Mouse (Mus musculus) C2C12 (cell line): ENCODE measurements around the gene 4930503B20Rik. TPM values are rescaled to one million over a fixed set of nuclear protein-coding genes. Genes with fewer than 3 reads are reported as not detected.

Experiments used
- H3K27me3 ChIP-seq: one replicate; pipeline ENCODE4 v1.6.1; 2011; ENCODE audit not compliant: control insufficient read depth, insufficient read depth, insufficient read length
- H3K36me3 ChIP-seq: one replicate; pipeline ENCODE4 v1.6.1; 2011; ENCODE audit not compliant: control insufficient read depth, insufficient read depth
- H3K4me3 ChIP-seq: one replicate; pipeline ENCODE4 v1.5.1; 2011; ENCODE audit warnings: mild to moderate bottlenecking, control low read depth; ENCODE audit not compliant: poor library complexity, insufficient read depth, severe bottlenecking
- H3K79me2 ChIP-seq: one replicate; pipeline ENCODE4 v1.6.1; 2011; ENCODE audit not compliant: control insufficient read depth, insufficient read depth
- H3K79me3 ChIP-seq: one replicate; pipeline ENCODE4 v1.6.1; 2011; ENCODE audit warnings: low read depth, control low read depth
- H3ac ChIP-seq: one replicate; pipeline ENCODE3; 2011; ENCODE audit warnings: low read depth; ENCODE audit not compliant: control insufficient read depth, insufficient read length
- CEBPB ChIP-seq: IDR thresholded peaks from one replicate; pipeline ENCODE4 v1.6.1; 2011; ENCODE audit warnings: low read depth, mild to moderate bottlenecking, control low read depth, moderate library complexity
- CTCF ChIP-seq: IDR thresholded peaks from one replicate; pipeline ENCODE4 v1.5.1; 2011; ENCODE audit not compliant: control insufficient read depth, insufficient read depth, insufficient read length
- FOSL1 ChIP-seq: IDR thresholded peaks from one replicate; pipeline ENCODE4 v1.8.0; 2011; ENCODE audit warnings: mild to moderate bottlenecking, low read length; ENCODE audit not compliant: poor library complexity, insufficient read depth, severe bottlenecking
- MAX ChIP-seq: IDR thresholded peaks from one replicate; pipeline ENCODE4 v1.6.1; 2011; ENCODE audit warnings: mild to moderate bottlenecking, control low read depth
- MYOD1 ChIP-seq: IDR thresholded peaks from one replicate; pipeline ENCODE4 v1.6.1; 2011; ENCODE audit warnings: low read depth; ENCODE audit not compliant: control insufficient read depth, insufficient read length
- MYOG ChIP-seq: IDR thresholded peaks from one replicate; pipeline ENCODE4 v1.6.1; 2011; ENCODE audit not compliant: control insufficient read depth, insufficient read length; ENCODE audit errors: extremely low read depth
- USF1 ChIP-seq: IDR thresholded peaks from one replicate; pipeline ENCODE4 v1.6.1; 2011; ENCODE audit warnings: low read depth, mild to moderate bottlenecking, control low read depth, moderate library complexity
- polyA plus RNA-seq: library from polyadenylated mRNA; unstranded; fragments of >200 nt; fragmentation: generic; extraction: Trizol; gene quantifications from one replicate; pipeline ENCODE4 v1.2.1, GENCODE M21; 2012; ENCODE audit warnings: missing spikeins

4930503B20Rik gene
- polyA plus RNA-seq, 1 experiment: not detected

DNA sequence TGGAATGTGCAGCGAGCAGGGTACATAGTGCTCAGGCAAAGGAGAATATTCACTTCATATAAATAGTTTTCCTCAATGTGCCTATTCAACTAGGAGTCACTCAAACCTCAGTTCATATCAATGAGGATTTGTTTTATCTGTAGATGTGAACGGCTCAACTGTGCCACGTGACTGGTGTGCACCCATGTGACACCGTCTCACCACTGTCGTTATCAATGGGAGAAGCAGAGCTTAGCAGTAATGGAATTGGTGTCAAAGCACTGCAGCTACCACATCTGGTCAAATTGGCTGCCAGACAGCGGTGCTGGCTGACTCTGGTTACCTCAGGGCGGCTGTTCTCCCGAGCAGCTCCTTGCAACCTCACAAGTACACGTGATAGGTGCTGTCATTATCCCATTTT, 46.5 kb downstream of the 4930503B20Rik start:
- Histone ChIP-seq H3K4me3 (no peak overlapping the region), H3K79me2 (no peaks in the 10 kb centered on the region), H3K27me3 (no peaks in the 10 kb centered on the region), H3K36me3 (no peaks in the 10 kb centered on the region), H3ac (no peak overlapping the region), H3K79me3 (no peaks in the 10 kb centered on the region)
- TF ChIP-seq USF1: no peak
- TF ChIP-seq MAX: no peak
- TF ChIP-seq MYOD1: no peak
- no peak for TF ChIP-seq MYOG
- TF ChIP-seq CTCF: no peak
- TF ChIP-seq FOSL1: no peak
- no peak for TF ChIP-seq CEBPB

DNA sequence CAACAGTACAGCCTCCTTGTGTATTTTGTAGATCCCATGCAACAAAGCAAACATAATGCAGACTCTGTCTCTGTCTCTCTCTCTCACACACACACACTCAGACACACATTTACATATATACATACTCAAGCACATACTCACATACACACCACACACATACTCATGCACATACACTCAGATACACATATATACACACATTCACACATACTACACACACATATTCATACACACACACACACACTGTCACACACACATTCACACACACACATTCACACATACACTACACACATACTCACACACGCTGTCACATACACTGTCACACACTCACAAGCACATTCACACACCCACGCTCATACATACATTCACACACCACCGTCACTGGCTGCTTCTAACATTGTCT, 48.6 kb downstream of the 4930503B20Rik start:
- TF ChIP-seq USF1 (no peak), MYOD1 (no peak)
- Histone ChIP-seq H3K36me3 (no peaks in the 10 kb centered on the region), H3K79me2 (no peaks in the 10 kb centered on the region), H3K27me3 (no peaks in the 10 kb centered on the region), H3K4me3 (no peak overlapping the region), H3ac (no peak overlapping the region), H3K79me3 (no peaks in the 10 kb centered on the region)

GRCm38 (mm10) chr3:146601205-146601604, 49.9 kb downstream of the 4930503B20Rik start:
- no peaks in the 10 kb centered on the region for H3K36me3 ChIP-seq
- H3K27me3 ChIP-seq: no peaks in the 10 kb centered on the region
- no peak overlapping the region for H3K4me3 ChIP-seq
- H3ac ChIP-seq: no peak overlapping the region
- H3K79me2 ChIP-seq: no peaks in the 10 kb centered on the region
- no peaks in the 10 kb centered on the region for H3K79me3 ChIP-seq
- TF ChIP-seq FOSL1 (no peak), MYOG (no peak)

GRCm38 (mm10) chr3:146599198-146599900, 51.8 kb downstream of the 4930503B20Rik start:
- Histone ChIP-seq H3K4me3 (no peak overlapping the region), H3ac (no peak overlapping the region), H3K79me2 (no peaks in the 10 kb centered on the region), H3K79me3 (no peaks in the 10 kb centered on the region), H3K27me3 (no peaks in the 10 kb centered on the region), H3K36me3 (no peaks in the 10 kb centered on the region)
- TF ChIP-seq USF1 (no peak), CTCF (no peak), MYOG (no peak), MAX (no peak), MYOD1 (no peak), FOSL1 (no peak), CEBPB (no peak)

GRCm38 (mm10) chr3:146598411-146598810, 52.7 kb downstream of the 4930503B20Rik start:
- Histone ChIP-seq H3K4me3 (no peak overlapping the region), H3K79me3 (no peaks in the 10 kb centered on the region), H3K27me3 (no peaks in the 10 kb centered on the region), H3ac (no peak overlapping the region), H3K79me2 (no peaks in the 10 kb centered on the region), H3K36me3 (no peaks in the 10 kb centered on the region)
- no peak for TF ChIP-seq CTCF
- TF ChIP-seq CEBPB: no peak
- no peak for TF ChIP-seq FOSL1
- TF ChIP-seq USF1: no peak
- no peak for TF ChIP-seq MAX
- TF ChIP-seq MYOG: no peak
- TF ChIP-seq MYOD1: no peak

GRCm38 (mm10) chr3:146596864-146597263, 54.3 kb downstream of the 4930503B20Rik start:
- TF ChIP-seq CEBPB (no peak), MYOD1 (no peak), USF1 (no peak), CTCF (no peak), MYOG (no peak), FOSL1 (no peak), MAX (no peak)
- no peaks in the 10 kb centered on the region for H3K27me3 ChIP-seq
- H3ac ChIP-seq: no peak overlapping the region

More at GRCm38 (mm10) chr3:146596864-146597263, 54.3 kb downstream of the 4930503B20Rik start:
- H3K4me3 ChIP-seq: no peak overlapping the region
- H3K79me2 ChIP-seq: no peaks in the 10 kb centered on the region
- no peaks in the 10 kb centered on the region for H3K36me3 ChIP-seq
- H3K79me3 ChIP-seq: no peaks in the 10 kb centered on the region
